Mouse (Mus musculus) hindbrain, embryonic 11.5 days (tissue): ENCODE data around the gene Spata25. TPM values are rescaled to one million over a fixed set of nuclear protein-coding genes. Genes with fewer than 3 reads are reported as not detected.

Experiments
- ATAC-seq: fragments of 200-750 bp; cut with Nextera tagmentation; 2 replicates; pipeline ENCODE4 v1.8.0; 2017; ENCODE audit warnings: mild to moderate bottlenecking, moderate TSS enrichment, moderate library complexity; ENCODE audit not compliant: low FRiP score
- DNase-seq: peaks from one replicate; pipeline ENCODE4 v3.0.0-alpha.2; 2015; ENCODE audit warnings: low spot score
- H3K27ac ChIP-seq: fragments of 300-500 bp; sonication (generic); 2 replicates; pipeline ENCODE4 v1.5.1; 2014; ENCODE audit warnings: mild to moderate bottlenecking, low read depth, low read length
- H3K27me3 ChIP-seq: fragments of 300-500 bp; sonication (generic); 2 replicates; pipeline ENCODE4 v1.6.1; 2014; ENCODE audit warnings: mild to moderate bottlenecking, low read length, moderate library complexity, mixed read lengths; ENCODE audit not compliant: control insufficient read depth, insufficient read depth
- H3K36me3 ChIP-seq: fragments of 300-500 bp; sonication (generic); 2 replicates; pipeline ENCODE4 v1.6.1; 2014; ENCODE audit warnings: mild to moderate bottlenecking, low read length, moderate library complexity, mixed read lengths; ENCODE audit not compliant: control insufficient read depth, insufficient read depth
- H3K4me1 ChIP-seq: fragments of 300-500 bp; sonication (generic); replicated peaks from 2 replicates; pipeline ENCODE4 v1.6.1; 2014; ENCODE audit warnings: low read length, mixed read lengths; ENCODE audit not compliant: control insufficient read depth, insufficient read depth
- H3K4me2 ChIP-seq: fragments of 300-500 bp; sonication (generic); replicated peaks from 2 replicates; pipeline ENCODE4 v1.6.1; 2014; ENCODE audit warnings: mild to moderate bottlenecking, low read depth, low read length
- H3K4me3 ChIP-seq: fragments of 300-500 bp; sonication (generic); 2 replicates; pipeline ENCODE4 v1.5.1; 2014; ENCODE audit warnings: low read depth, low read length
- H3K9ac ChIP-seq: fragments of 300-500 bp; sonication (generic); 2 replicates; pipeline ENCODE4 v1.6.1; 2014; ENCODE audit warnings: low read depth, low read length
- H3K9me3 ChIP-seq: fragments of 300-500 bp; sonication (generic); 2 replicates; pipeline ENCODE4 v1.6.1; 2016; ENCODE audit warnings: low read length; ENCODE audit not compliant: control insufficient read depth
- WGBS: fragments of 180-500 bp; shearing (Covaris S2); extraction: QIAGEN DNeasy Blood & Tissue Kit; methylation state at CpG from one replicate; pipeline ENCODE4 v1.1.7; 2014; 5-methylcytosine and 5-hydroxymethylcytosine counted together
- polyA plus RNA-seq: library from polyadenylated mRNA; unstranded; fragments of >200 nt; fragmentation: Nextera tagmentation; extraction: Ambion mirVana; gene quantifications from 2 replicates; pipeline ENCODE4 v1.2.1, GENCODE M21; 2014

Gene Spata25
- polyA plus RNA-seq, 1 experiment from 2014 or later, result not detected

DNA sequence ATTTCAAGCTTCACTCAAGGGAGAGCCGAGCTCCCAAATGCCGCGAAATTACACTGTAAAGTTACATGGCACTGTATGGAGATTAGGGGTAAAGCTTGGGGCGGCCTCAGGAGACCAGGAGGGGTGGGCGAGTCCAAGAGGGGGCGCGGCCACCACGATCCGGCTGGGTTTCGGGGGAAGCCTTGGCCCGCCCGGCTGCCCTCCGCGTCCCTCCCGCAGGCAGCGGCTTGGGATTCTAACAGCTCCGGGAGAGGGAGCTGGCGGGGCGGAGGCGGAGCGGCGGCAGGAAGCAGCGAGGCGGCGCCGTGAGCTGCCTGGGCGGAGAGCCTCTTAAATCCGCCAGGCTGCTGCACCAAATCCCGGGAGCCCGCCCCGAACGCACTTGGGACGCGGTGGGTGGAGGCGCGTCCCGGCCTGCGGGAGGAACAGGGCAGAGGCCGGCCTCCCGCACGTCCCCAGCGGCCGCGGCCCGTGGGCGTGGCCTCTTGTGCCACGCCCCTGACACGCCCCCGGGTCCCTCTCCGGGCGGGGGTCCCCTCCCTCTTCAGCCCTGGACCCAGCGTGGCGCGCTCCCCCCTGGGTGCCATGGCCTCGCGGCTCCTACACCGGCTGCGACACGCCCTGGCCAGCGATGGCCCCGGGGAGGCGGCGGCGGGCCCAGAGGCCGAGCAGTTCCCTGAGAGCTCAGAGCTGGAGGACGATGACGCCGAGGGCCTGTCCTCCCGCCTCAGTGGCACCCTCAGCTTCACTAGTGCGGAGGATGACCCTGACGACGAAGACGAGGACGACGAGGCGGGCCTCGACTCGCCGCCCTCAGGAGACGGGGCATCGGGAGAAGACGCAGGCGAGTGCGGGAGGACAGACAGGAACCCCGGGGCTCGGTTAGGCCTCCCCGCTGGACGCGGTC lies 42.6 kb downstream of the Spata25 start, which contains the start of gene Snx21:
TSS of gene Snx21 (plus strand) at position 343 of the 907 bp plus-strand sequence.
- H3K4me1 ChIP-seq, result peaks cover 2% of the 10 kb centered on the region; the same call in 1 of the 2 replicates
- peak within 1 kb of the TSS; percentile 56 for H3K4me2 ChIP-seq
- no peaks in the 10 kb centered on the region for H3K36me3 ChIP-seq
- peak; percentile 88 for ATAC-seq
- H3K27ac ChIP-seq, result peak within 1 kb of the TSS; percentile 0; the same call in 1 of the 2 replicates
- H3K9ac ChIP-seq, result peak within 1 kb of the TSS; percentile 63
- H3K4me3 ChIP-seq, result peak within 1 kb of the TSS; percentile 56
- H3K27me3 ChIP-seq, result no peaks in the 10 kb centered on the region
- WGBS, result under 1% methylated on average over 65 of the region's 89 CpGs
- no peaks in the 10 kb centered on the region for H3K9me3 ChIP-seq
- DNase-seq, result peak; percentile 93

DNA sequence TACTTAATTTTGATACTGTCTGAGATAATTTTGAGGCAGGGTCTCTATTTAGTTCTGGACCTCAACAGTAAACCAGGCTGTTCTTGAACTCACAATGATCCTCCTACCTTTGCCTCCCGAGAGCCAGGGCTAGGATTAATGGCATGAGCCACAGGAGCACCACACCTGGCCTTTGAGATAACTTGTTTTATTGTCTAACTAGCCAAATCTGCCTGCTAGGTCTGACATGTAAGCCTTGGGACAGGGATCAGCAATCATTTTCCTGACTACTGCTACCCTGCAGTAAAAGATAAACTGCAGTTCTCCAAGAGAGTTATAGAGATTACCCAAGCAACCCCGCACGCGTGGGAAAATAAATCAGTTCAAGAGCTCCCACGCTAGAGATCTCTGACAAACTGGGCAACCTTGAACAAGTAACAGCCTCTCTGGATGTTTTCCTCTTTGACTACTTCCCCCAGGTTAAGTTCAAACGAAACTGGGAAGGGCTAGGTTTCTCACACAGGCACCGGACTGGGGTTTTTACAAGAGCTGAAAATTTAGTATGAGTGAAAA lies 43.4 kb downstream of the Spata25 start:
- Histone ChIP-seq H3K4me1 (peaks cover 2% of the 10 kb centered on the region; the same call in 1 of the 2 replicates), H3K36me3 (no peaks in the 10 kb centered on the region), H3K4me3 (peak overlapping the region; percentile 56), H3K9ac (peak overlapping the region; percentile 63), H3K27me3 (no peaks in the 10 kb centered on the region), H3K9me3 (no peaks in the 10 kb centered on the region), H3K27ac (no peak overlapping the region), H3K4me2 (peak overlapping the region; percentile 56)
- WGBS, result 25% methylated on average over 7 of the region's 7 CpGs
- DNase-seq, result peak; percentile 30
- ATAC-seq, result no peak

DNA sequence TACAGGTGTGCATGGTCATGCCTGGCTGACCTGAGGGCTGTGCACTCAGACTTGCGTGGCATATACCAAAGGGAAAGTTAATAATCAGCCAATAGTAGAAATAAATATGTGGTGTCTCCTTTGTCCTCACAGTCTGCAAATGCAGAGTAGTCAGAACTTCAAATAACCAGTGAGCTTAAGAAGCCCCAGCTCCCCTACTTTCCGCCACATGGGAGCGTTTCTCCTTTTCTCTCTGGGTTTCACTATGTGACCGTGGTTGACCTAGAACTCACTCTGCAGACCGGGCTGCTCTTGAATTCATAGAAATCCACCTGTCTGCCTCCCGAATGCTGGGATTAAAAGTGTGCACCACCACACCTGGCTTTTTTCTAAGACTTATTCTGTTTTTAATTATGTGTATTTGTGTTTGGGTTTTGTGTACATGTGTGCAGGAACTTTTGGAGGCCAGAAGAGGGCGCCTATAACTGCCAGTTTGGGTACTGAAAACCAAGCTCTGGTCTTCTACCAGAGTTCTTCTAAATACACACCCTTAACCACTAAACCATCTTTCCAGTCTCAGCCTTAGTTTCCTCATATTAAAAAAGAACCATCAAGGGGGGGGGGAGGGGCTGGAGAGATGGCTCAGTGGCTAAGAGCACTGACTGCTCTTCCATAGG lies 44.3 kb downstream of the Spata25 start:
- 77% methylated on average over 7 of the region's 7 CpGs for WGBS
- ATAC-seq (no peak), DNase-seq (no peak)
- no peak overlapping the region for H3K4me3 ChIP-seq
- H3K36me3 ChIP-seq, result no peaks in the 10 kb centered on the region
- H3K4me1 ChIP-seq, result peaks cover 2% of the 10 kb centered on the region; the same call in 1 of the 2 replicates
- H3K27me3 ChIP-seq, result no peaks in the 10 kb centered on the region
- no peaks in the 10 kb centered on the region for H3K9me3 ChIP-seq
- H3K9ac ChIP-seq, result no peak overlapping the region
- H3K27ac ChIP-seq, result no peak overlapping the region
- no peak overlapping the region for H3K4me2 ChIP-seq

DNA sequence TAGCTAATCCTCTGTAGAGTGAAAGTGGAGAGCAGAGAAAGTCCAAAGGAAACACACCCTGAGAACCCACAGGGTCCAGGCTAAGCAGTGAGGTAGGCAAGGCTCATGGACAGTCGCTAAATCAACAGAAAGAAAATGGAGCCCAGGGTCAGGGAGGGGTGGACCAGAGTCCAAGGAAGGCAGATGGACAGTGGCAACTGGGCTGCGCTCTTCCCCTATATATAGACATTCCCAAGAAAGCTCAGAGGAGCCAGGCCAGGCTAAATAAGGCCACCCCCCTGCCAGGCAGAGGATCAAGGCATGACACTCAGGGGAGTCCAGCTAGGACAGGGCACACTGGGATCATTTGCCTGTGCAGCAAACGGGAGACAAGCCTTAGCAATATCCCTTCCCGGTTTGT lies 46.5 kb downstream of the Spata25 start:
- no peak overlapping the region for H3K4me2 ChIP-seq
- H3K4me3 ChIP-seq, result no peak overlapping the region
- H3K9me3 ChIP-seq, result no peaks in the 10 kb centered on the region
- H3K9ac ChIP-seq, result no peak overlapping the region
- H3K36me3 ChIP-seq, result no peaks in the 10 kb centered on the region
- H3K27ac ChIP-seq, result no peak overlapping the region
- DNase-seq (no peak), ATAC-seq (no peak)
- 72% methylated on average over 4 of the region's 4 CpGs for WGBS
- peaks cover 2% of the 10 kb centered on the region; the same call in 1 of the 2 replicates for H3K4me1 ChIP-seq
- H3K27me3 ChIP-seq, result no peaks in the 10 kb centered on the region

DNA sequence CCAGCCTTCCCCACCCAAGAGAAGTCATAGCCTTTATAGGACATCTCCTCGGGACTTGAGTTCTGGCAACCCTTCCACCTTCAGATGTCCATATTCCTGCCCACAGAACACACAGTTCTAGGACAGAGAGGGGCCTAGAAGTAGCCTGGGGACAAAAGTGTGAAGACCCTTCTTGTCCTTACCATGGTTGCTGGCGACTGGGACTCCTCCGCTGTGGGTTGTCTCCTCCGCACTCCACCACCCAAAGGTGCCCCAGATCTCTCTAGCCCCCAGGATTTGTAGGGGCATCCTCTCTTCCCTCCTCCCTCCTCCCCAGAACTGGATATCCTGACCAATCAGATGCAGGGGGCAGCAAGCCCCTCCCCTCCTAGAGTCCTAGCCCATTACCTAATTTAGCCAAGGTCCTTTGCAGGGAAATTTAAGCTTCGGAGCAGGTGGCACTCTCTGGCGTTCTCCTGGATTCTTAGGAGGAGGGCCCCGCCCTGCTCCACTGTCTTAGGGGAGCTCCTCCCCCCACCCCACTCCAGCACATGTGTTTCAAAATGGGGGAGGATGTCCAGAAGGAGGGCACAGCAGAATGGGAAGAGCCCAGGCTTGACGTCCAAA lies 48.8 kb downstream of the Spata25 start, which contains the start of gene Tnnc2:
TSS of gene Tnnc2 (minus strand) at position 487 of the 606 bp plus-strand sequence.
- H3K36me3 ChIP-seq, result no peaks in the 10 kb centered on the region
- ATAC-seq, result no peak
- DNase-seq, result no peak
- H3K27me3 ChIP-seq, result no peaks in the 10 kb centered on the region
- WGBS, result 73% methylated on average over 8 of the region's 8 CpGs
- H3K4me3 ChIP-seq, result no peak within 1 kb of the TSS
- no peak within 1 kb of the TSS for H3K9ac ChIP-seq
- H3K9me3 ChIP-seq, result no peaks in the 10 kb centered on the region
- no peaks in the 10 kb centered on the region for H3K4me1 ChIP-seq
- H3K4me2 ChIP-seq, result no peak within 1 kb of the TSS
- no peak within 1 kb of the TSS for H3K27ac ChIP-seq

DNA sequence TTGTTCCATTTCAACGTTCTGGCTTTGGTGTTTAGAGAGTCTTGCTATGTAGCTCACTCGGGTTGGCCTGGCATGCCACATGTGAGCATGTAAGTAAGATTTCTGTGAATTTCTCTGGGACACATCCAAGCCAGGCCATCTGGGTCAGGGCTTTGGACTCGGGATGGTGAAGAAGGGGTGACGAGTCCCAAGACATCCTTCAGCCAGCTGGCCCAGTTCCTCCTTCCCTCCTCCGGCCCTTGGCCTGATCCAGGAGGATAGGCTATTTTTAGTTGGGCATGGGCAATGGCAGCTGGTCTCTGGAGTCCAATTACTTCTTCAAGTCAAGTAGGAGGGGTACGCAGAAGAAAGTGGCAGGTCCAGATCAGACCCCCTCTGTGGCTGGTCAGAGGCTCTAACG lies 49.5 kb downstream of the Spata25 start:
- no peak for ATAC-seq
- WGBS, result 87% methylated on average over 7 of the region's 7 CpGs
- no peaks in the 10 kb centered on the region for H3K4me1 ChIP-seq
- H3K4me3 ChIP-seq, result no peak overlapping the region
- H3K4me2 ChIP-seq, result no peak overlapping the region
- no peaks in the 10 kb centered on the region for H3K9me3 ChIP-seq
- no peak for DNase-seq
- no peaks in the 10 kb centered on the region for H3K27me3 ChIP-seq
- no peak overlapping the region for H3K27ac ChIP-seq
- no peaks in the 10 kb centered on the region for H3K36me3 ChIP-seq
- H3K9ac ChIP-seq, result no peak overlapping the region

DNA sequence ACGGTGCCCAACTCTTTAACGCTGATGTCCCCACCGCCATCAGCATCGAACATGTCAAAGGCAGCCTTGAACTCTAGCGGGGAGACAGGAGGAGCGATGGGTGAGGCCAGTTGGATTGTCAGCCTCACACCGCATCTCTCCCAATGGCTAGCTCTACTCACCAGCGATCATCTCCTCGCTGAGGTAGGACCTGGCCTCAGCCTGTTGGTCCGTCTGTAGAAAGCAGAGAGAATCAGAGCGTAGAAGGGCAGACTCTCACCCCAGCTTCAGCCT lies 50.4 kb downstream of the Spata25 start:
- H3K9ac ChIP-seq, result no peak overlapping the region
- 89% methylated on average over 11 of the region's 11 CpGs for WGBS

DNA sequence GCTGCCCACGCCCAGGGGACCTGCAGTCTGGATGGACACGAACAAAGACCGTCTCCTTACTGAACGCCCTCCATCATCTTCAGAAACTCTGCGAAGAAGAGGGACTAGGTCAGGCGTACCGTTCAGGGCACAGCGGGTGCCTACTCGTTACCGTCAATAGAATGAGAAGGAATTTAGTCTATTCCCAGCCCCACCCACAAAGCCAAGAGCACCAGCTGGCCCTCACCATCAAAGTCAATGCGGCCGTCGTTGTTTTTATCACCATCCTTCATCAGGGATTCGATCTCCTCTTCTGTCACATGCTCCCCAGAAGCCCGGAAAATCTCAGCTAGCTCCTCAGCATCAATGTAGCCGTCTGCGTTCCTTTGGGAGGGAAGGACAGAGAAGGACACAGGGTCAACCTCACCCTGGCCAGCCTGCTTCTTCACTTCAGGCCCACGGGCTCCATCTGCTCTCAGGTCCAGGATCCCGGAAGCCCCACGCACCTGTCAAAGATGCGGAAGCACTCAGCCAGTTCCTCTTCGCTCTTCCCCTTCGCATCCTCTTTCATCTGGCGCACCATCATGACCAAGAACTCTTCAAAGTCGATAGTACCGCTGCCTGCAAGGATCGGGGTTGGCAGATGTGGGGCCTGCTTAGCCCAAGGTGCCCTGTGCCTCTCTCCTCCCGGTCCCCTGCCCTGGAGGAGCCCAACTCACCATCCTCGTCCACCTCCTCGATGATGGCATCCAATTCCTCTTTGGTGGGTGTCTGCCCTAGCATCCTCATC lies 50.9 kb downstream of the Spata25 start:
- WGBS, result 84% methylated on average over 30 of the region's 30 CpGs
- H3K36me3 ChIP-seq, result no peaks in the 10 kb centered on the region
- no peak overlapping the region for H3K4me3 ChIP-seq
- no peak overlapping the region for H3K4me2 ChIP-seq
- H3K27me3 ChIP-seq, result no peaks in the 10 kb centered on the region
- no peak overlapping the region for H3K27ac ChIP-seq
- no peaks in the 10 kb centered on the region for H3K4me1 ChIP-seq
- H3K9me3 ChIP-seq, result no peaks in the 10 kb centered on the region
- DNase-seq (no peak), ATAC-seq (no peak)
- H3K9ac ChIP-seq, result no peak overlapping the region

More for the DNA sequence above, 50.4 kb downstream of the Spata25 start:
- DNase-seq (no peak), ATAC-seq (no peak)
- no peak overlapping the region for H3K4me3 ChIP-seq
- no peak overlapping the region for H3K4me2 ChIP-seq
- no peak overlapping the region for H3K27ac ChIP-seq
- no peaks in the 10 kb centered on the region for H3K9me3 ChIP-seq
- H3K27me3 ChIP-seq, result no peaks in the 10 kb centered on the region
- H3K36me3 ChIP-seq, result no peaks in the 10 kb centered on the region
- no peaks in the 10 kb centered on the region for H3K4me1 ChIP-seq
